Mouse (Mus musculus): ENCODE results near the gene Fos. TPM values are rescaled to one million over a fixed set of nuclear protein-coding genes. Genes with fewer than 3 reads are reported as not detected.

The Fos gene
- total RNA-seq (2015) (94.5 and 144 TPM in 2 replicates), total RNA-seq (2017) (72.4 and 111 TPM in 2 replicates)

DNA sequence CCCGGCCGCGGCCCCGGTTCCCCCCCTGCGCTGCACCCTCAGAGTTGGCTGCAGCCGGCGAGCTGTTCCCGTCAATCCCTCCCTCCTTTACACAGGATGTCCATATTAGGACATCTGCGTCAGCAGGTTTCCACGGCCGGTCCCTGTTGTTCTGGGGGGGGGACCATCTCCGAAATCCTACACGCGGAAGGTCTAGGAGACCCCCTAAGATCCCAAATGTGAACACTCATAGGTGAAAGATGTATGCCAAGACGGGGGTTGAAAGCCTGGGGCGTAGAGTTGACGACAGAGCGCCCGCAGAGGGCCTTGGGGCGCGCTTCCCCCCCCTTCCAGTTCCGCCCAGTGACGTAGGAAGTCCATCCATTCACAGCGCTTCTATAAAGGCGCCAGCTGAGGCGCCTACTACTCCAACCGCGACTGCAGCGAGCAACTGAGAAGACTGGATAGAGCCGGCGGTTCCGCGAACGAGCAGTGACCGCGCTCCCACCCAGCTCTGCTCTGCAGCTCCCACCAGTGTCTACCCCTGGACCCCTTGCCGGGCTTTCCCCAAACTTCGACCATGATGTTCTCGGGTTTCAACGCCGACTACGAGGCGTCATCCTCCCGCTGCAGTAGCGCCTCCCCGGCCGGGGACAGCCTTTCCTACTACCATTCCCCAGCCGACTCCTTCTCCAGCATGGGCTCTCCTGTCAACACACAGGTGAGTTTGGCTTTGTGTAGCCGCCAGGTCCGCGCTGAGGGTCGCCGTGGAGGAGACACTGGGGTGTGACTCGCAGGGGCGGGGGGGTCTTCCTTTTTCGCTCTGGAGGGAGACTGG, at the start of gene Fos:
Fos (plus strand) TSS at position 410 of the 817 bp plus-strand sequence.
- peak; percentile 65 for ATAC-seq (replicated peaks; ENCODE audit: poor library complexity)

DNA sequence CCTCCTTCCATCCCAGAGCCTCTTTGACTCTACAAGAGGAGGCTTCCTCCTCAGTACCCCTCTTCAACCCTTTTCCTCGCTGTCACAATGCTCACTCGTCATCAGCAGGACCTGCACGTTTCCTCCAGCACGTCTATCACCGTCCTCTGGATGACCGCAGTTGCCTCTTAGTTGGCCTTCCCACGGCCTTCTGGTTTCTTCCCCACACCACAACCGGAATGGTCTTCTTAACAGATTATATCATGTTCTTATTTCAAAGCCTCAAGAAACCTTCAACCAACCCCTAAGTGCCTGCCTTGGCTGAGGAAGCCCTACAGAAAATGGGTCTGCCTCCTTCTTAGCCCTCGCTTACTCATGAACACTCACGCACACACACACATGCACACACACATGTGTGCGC, 48.0 kb upstream of the Fos start:
- ATAC-seq (replicated peaks; ENCODE audit: poor library complexity) = peak; percentile 12; the same call in 1 of the 2 replicates

DNA sequence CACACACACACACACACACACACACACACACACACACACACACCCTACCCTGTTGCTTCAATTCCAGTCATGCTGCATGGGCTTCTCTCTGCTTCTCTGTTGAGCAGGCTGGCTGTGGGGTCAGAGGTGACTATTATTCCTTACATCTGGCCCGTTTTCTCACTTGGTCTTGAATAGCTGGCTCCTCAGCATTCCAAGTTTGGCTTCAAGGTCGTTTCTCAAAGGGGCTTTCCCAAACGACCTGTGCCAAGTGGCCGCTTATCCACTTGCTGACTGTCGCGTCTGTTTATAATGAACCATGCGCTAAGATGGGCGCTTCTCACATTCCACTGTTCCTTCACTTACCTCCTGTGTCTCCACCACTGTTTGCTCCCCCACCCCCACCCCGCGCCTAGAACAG, 47.6 kb upstream of the Fos start:
- no peak for ATAC-seq (replicated peaks; ENCODE audit: poor library complexity)

DNA sequence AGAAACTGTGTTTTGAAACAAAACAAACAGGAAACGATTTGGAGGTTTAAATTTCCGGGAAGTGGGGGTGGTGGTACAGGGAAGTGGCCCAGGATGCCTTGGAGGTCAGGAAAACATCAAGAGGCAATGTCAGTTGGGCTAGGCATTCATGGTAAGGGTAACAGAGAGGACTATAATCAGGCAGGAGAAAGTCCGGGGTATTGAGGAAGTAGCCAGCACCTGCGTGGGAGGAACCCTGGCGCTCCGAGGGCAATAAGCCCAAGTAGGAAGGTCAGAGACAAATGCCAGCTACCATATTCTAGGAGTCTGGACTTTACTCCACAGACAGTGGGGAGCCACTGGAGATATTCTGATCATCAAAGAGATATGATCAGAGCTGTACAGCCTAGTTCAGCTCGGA, 45.9 kb upstream of the Fos start:
- 0 out of 2 replicates have a peak, but pooled peaks have one; percentile 20 for ATAC-seq (replicated peaks; ENCODE audit: poor library complexity)

DNA sequence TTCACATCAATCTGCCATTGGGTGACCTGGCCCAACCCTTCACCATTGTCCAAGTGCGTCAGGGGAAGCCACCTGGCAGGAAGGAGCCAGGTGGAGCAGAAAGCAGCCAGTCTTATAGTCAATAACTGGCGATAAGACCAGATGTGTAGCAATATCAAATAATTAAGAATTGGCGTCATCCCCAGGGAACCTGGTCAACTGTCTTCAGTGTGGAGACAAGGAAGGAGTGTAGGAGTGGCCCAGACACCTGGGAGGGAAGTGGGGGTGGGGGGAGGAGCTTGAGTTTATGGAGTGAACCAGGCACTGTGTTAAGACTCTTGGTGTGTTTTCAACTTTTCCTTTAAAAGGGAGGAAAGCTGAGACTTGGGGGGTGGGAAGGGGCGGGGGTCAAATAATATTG, 43.7 kb upstream of the Fos start:
- ATAC-seq (replicated peaks; ENCODE audit: poor library complexity) = no peak

DNA sequence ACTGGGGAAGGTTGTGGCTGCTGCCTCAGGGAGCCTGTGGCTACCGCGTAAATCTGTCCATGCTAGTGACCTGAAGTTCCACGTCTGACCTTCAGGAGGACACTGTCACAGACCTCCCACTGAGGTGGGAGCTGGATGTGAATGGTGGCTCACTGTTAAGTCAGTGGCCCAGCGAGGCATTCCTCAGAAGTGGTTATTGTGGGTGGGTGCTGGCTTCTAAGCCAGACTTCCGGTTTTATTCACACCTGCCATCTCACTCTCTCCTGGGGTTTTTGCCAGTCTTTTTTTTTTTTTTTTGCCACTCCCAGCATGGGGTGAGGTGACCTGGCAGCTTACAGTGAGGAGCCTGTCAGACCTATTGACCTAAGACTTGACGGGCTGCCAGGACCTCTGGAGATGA, 43.3 kb upstream of the Fos start:
- peak; percentile 66 for ATAC-seq (replicated peaks; ENCODE audit: poor library complexity)

DNA sequence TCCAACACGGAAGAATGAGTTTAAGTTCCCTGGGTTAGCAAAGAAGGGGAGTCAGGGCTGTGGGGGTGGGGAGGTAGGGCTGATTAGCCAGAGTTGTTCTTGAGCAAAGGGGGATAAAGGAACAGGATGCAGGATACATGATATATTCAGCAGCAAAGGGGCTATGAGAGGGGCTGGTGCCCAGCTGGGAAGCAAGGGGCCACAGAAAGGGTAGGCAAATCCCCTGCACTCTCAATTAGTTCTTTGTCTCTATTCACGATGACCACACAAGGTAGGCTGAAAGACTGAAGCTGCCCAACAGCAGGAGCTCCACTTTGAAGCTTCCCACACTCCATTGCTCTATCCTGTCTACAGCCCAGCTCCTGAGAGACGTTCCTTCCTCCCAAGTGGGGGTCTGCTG, 39.8 kb upstream of the Fos start:
- ATAC-seq (replicated peaks; ENCODE audit: poor library complexity) = no peak

DNA sequence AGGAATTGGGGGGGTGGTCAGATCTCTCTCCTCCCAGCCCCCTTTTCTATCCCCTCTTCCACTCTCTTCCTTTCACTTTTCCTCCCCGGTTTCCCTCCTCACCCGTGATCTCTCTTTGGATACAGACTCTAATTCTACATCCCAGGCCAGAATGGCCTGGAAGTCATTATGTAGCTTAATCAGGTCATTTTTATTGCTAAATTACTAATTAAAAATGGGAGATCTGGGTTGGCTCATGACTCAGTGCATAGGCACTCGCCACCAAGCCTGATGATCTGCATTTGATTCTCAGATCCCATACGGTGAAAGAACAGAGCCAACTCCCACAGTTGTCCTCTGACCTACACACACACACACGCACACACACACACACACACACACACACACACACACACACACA, 39.2 kb upstream of the Fos start:
- no peak for ATAC-seq (replicated peaks; ENCODE audit: poor library complexity)

DNA sequence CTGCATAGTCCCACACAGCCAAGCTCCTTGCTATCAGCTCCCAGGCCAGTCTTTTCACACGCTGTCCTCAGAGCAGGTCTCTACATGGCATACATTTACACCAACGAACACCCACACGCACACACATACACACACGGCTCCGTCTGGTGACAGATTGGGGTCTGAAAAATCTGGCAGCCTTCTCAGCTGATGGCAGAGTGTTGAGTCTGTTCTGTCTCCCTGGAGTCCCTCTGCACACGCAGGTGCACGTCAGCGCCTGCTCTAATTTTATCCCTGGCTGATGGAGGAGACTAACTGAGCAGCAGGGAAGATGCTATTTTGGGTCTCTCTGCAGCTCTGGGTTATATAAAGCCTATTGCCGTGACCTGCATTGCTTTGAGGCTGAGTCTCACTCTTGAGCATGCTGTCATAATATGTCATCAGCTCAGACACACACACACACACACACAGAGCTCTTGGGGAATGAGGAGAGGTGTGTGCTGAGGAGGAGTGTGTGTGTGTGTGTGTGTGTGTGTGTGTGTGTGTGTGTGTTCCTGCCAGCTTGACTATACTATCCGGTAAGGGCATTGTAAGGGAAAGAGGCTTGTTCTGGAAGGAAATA, 37.6 kb upstream of the Fos start:
- ATAC-seq (replicated peaks; ENCODE audit: poor library complexity) = no peak

DNA sequence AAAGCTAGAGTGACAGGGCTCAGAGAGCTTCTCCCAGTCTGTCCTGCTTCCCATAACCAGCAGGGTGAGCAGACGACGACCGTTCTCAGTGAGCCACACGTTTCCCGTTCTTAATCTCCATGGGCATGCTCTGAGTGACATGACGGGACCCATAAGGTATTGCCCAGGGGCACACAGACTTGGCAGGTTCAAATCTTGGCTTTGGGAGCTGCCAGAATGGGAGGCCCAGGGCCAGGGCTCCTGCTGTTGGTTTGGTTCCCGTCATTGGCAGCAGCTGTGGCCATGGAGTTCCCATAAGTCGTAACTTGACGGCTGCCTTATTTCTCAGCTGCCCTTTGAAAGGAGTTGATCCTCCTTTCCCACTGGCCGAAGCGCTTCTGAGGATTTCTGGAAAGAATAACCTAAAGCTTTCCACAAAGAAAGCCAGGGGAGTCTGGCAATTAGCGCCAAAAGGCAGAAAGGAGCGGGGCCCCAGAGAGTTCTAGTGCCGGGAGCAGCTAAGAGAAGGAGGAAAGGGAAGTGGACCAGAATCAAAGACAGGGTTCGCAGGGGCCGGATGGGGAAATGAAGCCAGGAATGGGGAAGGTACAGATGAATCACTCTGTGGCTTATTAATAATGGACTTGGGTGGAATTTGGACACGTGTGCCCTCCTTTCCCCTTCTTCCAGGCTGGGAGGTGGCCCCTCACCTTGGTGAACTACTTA, 36.4 kb upstream of the Fos start:
- ATAC-seq (replicated peaks; ENCODE audit: poor library complexity) = peak; percentile 78

DNA sequence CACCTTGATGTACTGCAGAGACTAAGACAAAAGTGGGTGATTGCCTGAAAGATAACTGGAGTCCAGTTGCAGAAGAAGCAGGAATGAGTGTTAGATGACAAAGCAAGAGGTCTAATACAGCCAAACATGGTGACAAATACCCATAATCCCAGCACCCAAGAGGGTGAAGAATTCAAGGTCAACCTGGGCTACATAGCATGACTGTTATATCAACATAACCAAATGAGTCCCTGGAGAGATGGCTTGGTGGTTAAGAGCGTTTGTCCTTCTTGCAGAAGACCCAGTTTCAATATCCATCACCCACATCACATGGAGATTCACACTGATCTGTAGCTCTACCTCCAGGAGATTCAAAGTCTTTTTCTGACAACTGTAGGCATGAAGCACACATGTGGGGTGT, 30.2 kb upstream of the Fos start:
- no peak for ATAC-seq (replicated peaks; ENCODE audit: poor library complexity)

DNA sequence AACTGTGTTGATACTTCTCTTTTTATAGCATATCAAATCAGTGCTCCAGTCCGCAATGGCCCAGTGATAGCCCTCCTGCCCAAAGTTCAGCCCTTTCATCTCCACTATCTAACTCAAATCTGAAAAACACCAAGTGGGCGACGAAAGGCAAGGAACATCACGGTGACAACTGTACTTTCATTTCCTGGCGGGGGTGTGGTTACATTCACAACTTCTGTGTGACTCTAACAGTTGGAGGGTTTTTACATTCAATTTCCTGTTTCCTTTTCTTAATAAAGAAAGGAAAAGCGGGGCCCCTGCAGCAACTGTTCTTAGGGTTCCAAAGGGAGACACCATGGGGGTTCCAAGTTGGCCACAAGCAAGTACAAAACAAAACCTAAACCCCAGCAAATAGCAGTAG, 29.0 kb upstream of the Fos start:
- ATAC-seq (replicated peaks; ENCODE audit: poor library complexity) = peak; percentile 62

DNA sequence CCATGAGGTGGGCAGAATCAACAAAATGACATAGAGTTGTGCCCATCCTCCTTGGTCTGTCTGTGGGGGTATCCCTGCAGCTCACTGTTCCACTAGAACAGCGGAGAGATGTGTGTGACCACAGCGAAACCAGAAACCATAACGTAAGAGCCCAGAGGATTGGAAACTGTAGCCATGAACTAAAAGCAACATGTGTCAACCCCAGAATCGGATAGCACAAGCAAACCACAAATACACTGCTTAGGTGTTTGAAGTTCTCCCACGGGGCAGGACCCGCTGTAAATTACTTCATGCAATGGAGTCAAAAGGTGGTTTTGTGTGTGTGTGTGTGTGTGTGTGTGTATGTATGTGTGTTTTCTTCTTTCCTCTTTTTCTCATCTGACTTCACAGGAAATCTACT, 26.7 kb upstream of the Fos start:
- peak; percentile 44 for ATAC-seq (replicated peaks; ENCODE audit: poor library complexity)

DNA sequence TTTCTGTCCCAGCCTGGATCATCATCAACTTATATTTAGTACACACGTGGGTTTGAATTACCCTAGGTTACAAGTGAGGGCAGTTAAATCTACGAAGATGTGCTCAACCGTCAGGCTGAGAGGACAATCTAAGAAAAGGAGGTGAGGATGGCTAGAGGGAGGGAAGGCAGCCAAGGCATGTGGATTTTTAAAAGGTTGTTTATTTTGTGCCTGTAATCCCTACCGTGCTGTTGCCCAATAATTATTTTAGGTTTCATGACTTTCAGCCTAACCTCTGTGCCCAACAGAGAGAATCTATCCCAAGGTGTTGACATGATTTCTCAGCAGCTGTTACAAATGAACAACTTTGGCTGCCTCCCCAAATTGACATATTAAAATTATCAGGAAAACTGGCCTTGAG, 26.2 kb upstream of the Fos start:
- ATAC-seq (replicated peaks; ENCODE audit: poor library complexity) = no peak

DNA sequence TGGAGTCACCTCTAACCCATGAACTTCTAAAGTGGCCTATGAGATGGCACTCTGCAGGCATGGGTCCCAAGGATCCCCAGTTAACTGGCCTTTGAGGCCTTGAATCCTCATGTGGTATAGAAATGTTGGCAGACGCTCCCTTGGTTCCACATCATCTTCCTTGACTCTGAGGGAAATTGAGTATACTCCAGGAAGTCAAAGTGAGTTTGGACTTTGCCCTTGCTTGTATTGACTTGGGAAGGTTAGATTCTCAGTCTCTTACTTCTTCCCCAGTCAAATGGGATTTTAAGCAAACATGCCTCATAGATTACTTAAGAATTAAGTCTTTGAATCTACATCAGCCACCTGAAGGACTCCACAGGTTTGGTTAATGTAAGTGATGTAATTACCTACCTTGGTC, 24.2 kb upstream of the Fos start:
- ATAC-seq (replicated peaks; ENCODE audit: poor library complexity) = no peak

DNA sequence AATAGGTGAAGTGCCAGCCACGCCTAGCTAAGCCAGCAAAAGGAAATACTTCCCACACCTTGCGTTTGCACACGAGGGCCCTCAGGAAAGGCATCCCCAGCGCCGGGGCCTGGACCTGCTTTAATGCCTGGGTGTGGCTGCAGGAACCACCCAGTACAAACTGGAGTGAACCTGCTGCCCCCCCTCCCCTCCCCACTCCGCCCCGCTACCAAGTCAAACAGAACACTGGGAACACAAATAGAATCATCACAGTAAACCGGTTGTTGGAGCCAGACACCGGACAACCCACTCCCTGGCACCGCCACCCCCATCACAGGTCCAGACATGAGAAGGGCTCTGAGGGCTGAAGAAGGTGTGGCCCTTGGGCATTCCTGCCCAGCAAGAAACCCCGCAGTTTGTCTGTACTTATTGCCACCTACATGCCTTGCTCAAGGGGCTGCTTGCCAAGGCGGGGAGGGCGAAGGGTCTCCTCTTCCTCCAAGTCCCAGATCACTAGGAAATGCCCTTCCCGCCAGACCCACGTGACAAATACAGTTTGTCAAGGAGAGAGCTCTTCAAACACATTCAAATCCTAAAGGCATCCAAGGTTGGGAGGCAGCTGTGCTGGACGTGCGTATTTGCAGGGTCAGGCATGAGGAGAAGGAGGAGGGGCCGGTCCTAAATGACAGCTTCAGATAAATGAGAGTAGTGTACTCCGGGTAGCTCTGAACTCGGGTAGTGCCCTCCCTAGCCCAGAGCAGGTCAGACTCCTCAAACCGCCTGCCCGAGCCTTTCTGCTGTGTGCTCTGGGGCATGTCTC, 21.8 kb upstream of the Fos start:
- ATAC-seq (replicated peaks; ENCODE audit: poor library complexity) = no peak

DNA sequence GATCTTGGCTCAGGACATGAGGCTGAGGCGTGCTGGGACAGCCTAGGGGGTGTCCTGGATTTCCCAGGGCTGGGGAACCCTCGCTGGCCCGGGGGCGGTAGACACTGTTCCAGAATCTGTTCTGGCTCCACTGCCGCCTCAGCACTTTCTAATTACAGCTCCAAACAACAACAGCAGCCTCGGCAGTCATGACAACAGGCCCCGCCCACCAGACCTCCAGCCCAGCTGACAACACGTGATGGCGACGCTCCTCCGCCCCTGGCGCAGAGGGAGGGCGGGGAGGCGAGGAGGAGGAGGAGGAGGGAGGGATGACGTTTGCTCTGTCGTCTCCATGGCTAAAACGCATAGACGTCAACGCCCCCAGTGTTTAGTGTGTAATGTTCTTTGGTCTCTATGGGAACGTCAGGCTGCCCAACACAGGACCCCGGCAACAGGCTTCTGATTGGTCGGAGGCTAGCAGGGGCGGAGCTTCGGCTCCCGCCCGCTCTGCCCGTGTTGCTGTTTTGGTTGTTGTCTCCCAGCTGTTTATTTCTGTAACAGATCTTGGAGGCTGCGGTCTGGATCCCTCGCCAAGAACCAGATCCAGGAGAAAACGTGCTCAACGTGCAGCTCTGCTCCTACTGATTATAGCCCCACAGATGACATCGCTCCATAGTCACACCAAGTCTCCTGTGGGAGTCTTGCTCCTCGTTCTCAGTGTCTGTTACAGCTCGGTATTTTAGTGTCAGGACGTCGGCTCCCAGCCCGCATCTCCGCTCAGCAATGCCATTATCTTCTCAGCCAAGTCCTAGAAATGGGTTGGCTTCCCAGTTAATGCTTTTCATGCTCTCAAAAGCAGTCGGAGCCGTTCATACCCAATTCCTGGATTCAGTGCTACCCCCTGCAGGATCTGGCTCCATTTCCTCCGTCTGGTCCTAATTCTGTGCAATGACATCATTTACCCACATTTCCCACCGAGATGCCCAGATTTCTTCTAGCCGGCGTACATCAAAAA, 18.3 kb upstream of the Fos start:
- peak; percentile 95 for ATAC-seq (replicated peaks; ENCODE audit: poor library complexity)

DNA sequence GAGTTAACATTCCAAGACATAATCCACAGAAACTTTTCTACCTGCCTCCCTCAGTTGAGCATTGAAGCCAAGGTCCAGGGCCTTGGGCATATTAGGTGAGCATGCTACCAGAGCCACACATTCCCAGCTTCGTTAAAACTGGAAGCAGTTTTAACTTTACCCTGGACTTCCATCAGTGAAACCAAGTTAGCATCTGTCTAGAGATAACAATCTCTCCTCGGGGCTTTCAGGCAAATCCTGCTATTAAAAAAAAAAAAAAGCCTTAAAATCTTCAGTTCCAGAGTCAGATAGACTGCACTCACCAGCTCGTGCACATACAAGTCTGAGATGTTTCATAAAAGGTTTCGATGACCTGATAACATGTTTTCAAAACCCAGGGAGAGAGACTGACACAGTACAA, 17.4 kb upstream of the Fos start:
- no peak for ATAC-seq (replicated peaks; ENCODE audit: poor library complexity)

DNA sequence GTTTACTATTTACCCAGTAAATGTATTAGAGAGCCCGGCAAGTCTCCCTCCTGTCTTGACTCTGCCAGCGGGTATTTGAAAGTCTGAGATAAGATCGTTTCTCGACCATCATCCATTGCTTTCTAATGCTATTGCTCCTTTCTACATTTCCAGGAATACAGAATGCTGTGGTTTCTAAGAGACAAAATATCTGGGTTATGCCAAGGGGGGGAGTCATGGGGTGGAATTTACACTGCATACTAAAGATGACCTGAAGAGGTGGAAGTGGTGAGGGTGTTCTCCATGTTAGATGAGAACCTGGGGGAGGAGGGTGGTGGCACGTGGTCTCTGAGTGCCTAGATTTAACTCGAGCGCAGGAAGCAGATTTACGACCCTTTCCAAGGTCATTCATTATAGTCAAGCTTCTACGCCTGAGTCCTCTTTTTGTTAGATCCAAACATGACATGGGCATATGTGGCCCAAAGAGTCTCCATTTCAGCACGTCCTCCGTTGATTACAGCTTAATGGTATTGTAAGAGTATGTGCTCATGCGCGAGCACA, 16.7 kb upstream of the Fos start:
- no peak for ATAC-seq (replicated peaks; ENCODE audit: poor library complexity)

DNA sequence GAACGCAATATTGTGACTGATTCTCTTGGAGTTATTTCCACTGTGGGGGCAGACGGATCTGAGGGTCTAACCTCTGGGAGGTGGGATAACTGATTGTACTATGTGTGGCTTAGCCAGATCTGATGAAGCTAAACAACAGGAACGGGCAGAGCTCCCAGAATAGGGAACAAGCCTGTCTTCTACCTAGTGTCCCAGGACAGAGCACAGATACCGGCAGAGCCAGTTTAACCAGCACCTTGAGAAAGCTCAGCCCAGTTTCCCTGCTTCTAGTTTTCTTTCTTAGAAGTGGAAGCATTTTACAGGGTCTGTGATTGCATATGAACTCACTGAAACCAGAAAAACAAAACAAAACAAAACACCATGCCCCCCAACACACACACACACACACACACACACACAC, 13.9 kb upstream of the Fos start:
- no peak for ATAC-seq (replicated peaks; ENCODE audit: poor library complexity)

Measured in megakaryocyte progenitor cell, adult 5-6 weeks (primary cell).